In genomic region chrX:18874051-18874450, GRCm38 (mm10) we compare ENCODE assay signal across 11 mouse cellular contexts.
DNase-seq lines count a peak whose midpoint lies in the region; ATAC-seq lines count a peak whose summit lies in the region.
"Had no signal": no experiment of that assay in that cellular context is flagged by ENCODE, and none has a peak within 500 bp of the region (broad histone marks: within the 10 kb centered on the region; RNA-seq: fewer than 3 reads in every experiment).

No protein-coding gene starts in this region.

- intact Hi-C loops in left cerebral cortex, postnatal 10 days (cut with DNase I): no loop called here

- no peaks in the 10 kb centered on the region for H3K9me3 ChIP-seq in embryonic facial prominence, embryonic 14.5 days (ENCODE audit: control insufficient read depth, low read length)
- H3K9me3 ChIP-seq: embryonic facial prominence, embryonic 12.5 days; hindbrain, embryonic 10.5 days; midbrain, embryonic 13.5 days had no signal

- no peak overlapping the region for H3K4me2 ChIP-seq in embryonic facial prominence, embryonic 14.5 days (ENCODE audit: low read depth, low read length)
- H3K4me2 ChIP-seq: embryonic facial prominence, embryonic 12.5 days; midbrain, embryonic 13.5 days had no signal

- DNase-seq in frontal cortex, postnatal 10 days (ENCODE audit: low spot score in 2 of 2): no peak
- DNase-seq in 3134 (ENCODE audit: extremely low read depth, insufficient read length, low spot score): peak; percentile 56
- peak; percentile 58 for DNase-seq in embryonic facial prominence, embryonic 14.5 days (ENCODE audit: low spot score)
- DNase-seq in kidney, postnatal 10 days: peak; percentile 3
- no peak for DNase-seq in spleen, postnatal 14 days (ENCODE audit: low spot score in 2 of 2)
- no peak for DNase-seq in cerebellum, postnatal 14 days
- no peak for DNase-seq in left cerebral cortex, postnatal 10 days (ENCODE audit: extremely low spot score in 1 of 2, low spot score in 2 of 2)

- H3K27ac ChIP-seq in embryonic facial prominence, embryonic 14.5 days (replicated peaks; ENCODE audit: low read depth, low read length): no peak overlapping the region
- H3K27ac ChIP-seq: embryonic facial prominence, embryonic 12.5 days; hindbrain, embryonic 10.5 days; midbrain, embryonic 13.5 days had no signal

- no peak overlapping the region for H3K4me3 ChIP-seq in embryonic facial prominence, embryonic 14.5 days (ENCODE audit: low read depth, low read length)
- H3K4me3 ChIP-seq: embryonic facial prominence, embryonic 12.5 days; hindbrain, embryonic 10.5 days; midbrain, embryonic 13.5 days had no signal

- no peaks in the 10 kb centered on the region for H3K36me3 ChIP-seq in embryonic facial prominence, embryonic 14.5 days (ENCODE audit: control insufficient read depth, insufficient read depth, low read length)
- H3K36me3 ChIP-seq: embryonic facial prominence, embryonic 12.5 days; hindbrain, embryonic 10.5 days; midbrain, embryonic 13.5 days had no signal

- H3K9ac ChIP-seq in embryonic facial prominence, embryonic 14.5 days (ENCODE audit: low read depth, low read length): no peak overlapping the region
- H3K9ac ChIP-seq: embryonic facial prominence, embryonic 12.5 days; midbrain, embryonic 13.5 days had no signal

- no peaks in the 10 kb centered on the region for H3K27me3 ChIP-seq in embryonic facial prominence, embryonic 14.5 days (replicated peaks; ENCODE audit: control insufficient read depth, insufficient read depth, low read length)
- H3K27me3 ChIP-seq: embryonic facial prominence, embryonic 12.5 days; midbrain, embryonic 13.5 days had no signal

- peak; percentile 89 for ATAC-seq in frontal cortex, adult (ENCODE audit: low TSS enrichment)
- no peak for ATAC-seq in embryonic facial prominence, embryonic 14.5 days (ENCODE audit: low read depth)
- ATAC-seq: midbrain, embryonic 13.5 days had no signal

- no peaks in the 10 kb centered on the region for H3K4me1 ChIP-seq in embryonic facial prominence, embryonic 14.5 days (ENCODE audit: control insufficient read depth, insufficient read depth, low read length)
- H3K4me1 ChIP-seq: embryonic facial prominence, embryonic 12.5 days; hindbrain, embryonic 10.5 days; midbrain, embryonic 13.5 days had no signal

Comparison
In these comparisons a context has a peak if more than half of its experiments do, and no peak if none do; other contexts are left out.
1. DNase-seq: peak in 3134 (single experiment), embryonic facial prominence, embryonic 14.5 days (single experiment) and kidney, postnatal 10 days (single experiment); none in frontal cortex, postnatal 10 days (0 of 2), spleen, postnatal 14 days (0 of 2), cerebellum, postnatal 14 days (0 of 2) and left cerebral cortex, postnatal 10 days (0 of 2).